Mouse (Mus musculus) NIH3T3 (cell line): ENCODE results near the gene Sult1c2.
"Not testable (repeated sequence)": the region's sequence is repeated elsewhere in the genome, so short reads cannot be mapped to it uniquely, and the experiment has no call there.

Experiments used
- DNase-seq: peaks from one replicate; pipeline ENCODE4 v3.0.0-alpha.2; 2012; ENCODE audit warnings: low read depth

The Sult1c2 gene

GRCm38 (mm10) chr17:53846206-53846605 lies at the start of gene Sult1c2:
TSS of gene Sult1c2 (minus strand) at chr17:53846339.
- DNase-seq: no peak

GRCm38 (mm10) chr17:53879006-53879675 lies 33.0 kb upstream of the Sult1c2 start:
- not testable (repeated sequence) for DNase-seq

- peak; percentile 3 for DNase-seq
Measured at GRCm38 (mm10) chr17:53874433-53874832, 28.3 kb upstream of the Sult1c2 start.

- DNase-seq: no peak
Measured at GRCm38 (mm10) chr17:53872192-53872591, 26.1 kb upstream of the Sult1c2 start.

GRCm38 (mm10) chr17:53869931-53870330 lies 23.8 kb upstream of the Sult1c2 start:
- no peak for DNase-seq

- no peak for DNase-seq
Measured at GRCm38 (mm10) chr17:53865260-53865955, 19.3 kb upstream of the Sult1c2 start.

GRCm38 (mm10) chr17:53860548-53860947 lies 14.4 kb upstream of the Sult1c2 start:
- no peak for DNase-seq

GRCm38 (mm10) chr17:53854992-53855391 lies 8.9 kb upstream of the Sult1c2 start:
- DNase-seq: no peak

- peak; percentile 18 for DNase-seq
Measured at GRCm38 (mm10) chr17:53845796-53846195, 343 bp downstream of the Sult1c2 start.

GRCm38 (mm10) chr17:53833366-53833765 lies 12.8 kb downstream of the Sult1c2 start:
- DNase-seq: peak; percentile 47

GRCm38 (mm10) chr17:53803974-53804373 lies 42.2 kb downstream of the Sult1c2 start:
- DNase-seq: not testable (repeated sequence)

GRCm38 (mm10) chr17:53783381-53783780 lies 62.8 kb downstream of the Sult1c2 start:
- DNase-seq: no peak
